Mouse (Mus musculus): Measurements from ENCODE around the gene Rnf40. TPM values are rescaled to one million over a fixed set of nuclear protein-coding genes. Genes with fewer than 3 reads are reported as not detected.

The Rnf40 gene
- polyA plus RNA-seq, 1 experiment from 2014 or later: 12.4 TPM

DNA sequence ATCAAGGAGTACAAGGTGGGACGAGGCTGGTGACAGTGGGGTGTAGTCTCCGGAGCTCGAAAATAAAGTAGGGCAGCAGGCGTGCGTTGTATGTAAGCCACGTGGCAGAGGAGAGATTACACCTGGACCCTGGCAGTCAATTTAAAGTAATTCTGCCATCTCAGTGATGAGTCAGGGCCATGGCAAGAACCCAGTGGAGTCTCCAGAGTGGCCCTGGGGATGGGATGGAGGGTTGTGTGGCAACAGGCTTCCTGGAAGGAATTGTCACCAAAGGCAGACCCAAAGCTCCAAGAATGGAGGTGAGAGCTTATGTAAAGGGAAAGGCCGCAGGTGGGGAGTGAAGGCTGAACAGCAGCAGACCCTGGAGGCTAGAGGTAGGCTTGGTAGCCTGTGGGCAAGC, 12.0 kb downstream of the Rnf40 start:
- Histone ChIP-seq H3K4me2 (ENCODE audit: low read depth, low read length) (no peak overlapping the region), H3K4me3 (ENCODE audit: low read depth, low read length) (no peak overlapping the region), H3K9me3 (ENCODE audit: low read length) (no peaks in the 10 kb centered on the region), H3K9ac (replicated peaks) (no peak overlapping the region), H3K4me1 (ENCODE audit: insufficient read depth) (no peaks in the 10 kb centered on the region), H3K27ac (ENCODE audit: low read depth) (no peak overlapping the region), H3K36me3 (replicated peaks; ENCODE audit: insufficient read depth, low read length) (peaks cover 83% of the 10 kb centered on the region), H3K27me3 (ENCODE audit: insufficient read depth, low read length) (no peaks in the 10 kb centered on the region)
- TF ChIP-seq EP300 (IDR thresholded peaks at IDR 0.05; ENCODE audit: low read depth) (no peak), CTCF (IDR thresholded peaks at IDR 0.05; ENCODE audit: low read depth) (no peak)
- no peak for DNase-seq
- 91% methylated on average over 7 of the region's 7 CpGs for WGBS (ENCODE audit: insufficient replicate concordance)
- ATAC-seq: no peak

DNA sequence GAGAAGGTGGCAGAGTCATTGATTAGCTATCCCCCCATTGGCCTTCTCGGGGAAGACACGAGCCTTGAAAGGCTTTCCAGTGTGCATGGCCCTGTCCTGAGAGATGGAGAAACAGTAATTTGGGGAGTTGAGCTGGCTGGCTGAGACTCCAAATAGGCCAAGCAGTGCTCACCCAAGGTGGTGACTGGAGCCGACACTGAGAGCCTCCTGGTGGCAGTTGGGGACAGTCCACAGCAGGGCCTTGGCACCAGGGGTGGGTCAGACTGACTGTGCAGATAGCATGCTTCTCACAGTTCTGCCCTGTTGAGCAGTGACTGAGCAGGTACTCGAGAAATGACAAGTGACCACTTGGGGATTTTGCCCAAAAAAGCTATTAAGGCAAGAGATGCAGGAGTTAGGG, 13.2 kb downstream of the Rnf40 start:
- WGBS (ENCODE audit: insufficient replicate concordance): 83% methylated on average over 4 of the region's 4 CpGs
- H3K4me2 ChIP-seq (ENCODE audit: low read depth, low read length): no peak overlapping the region
- no peak overlapping the region for H3K4me3 ChIP-seq (ENCODE audit: low read depth, low read length)
- DNase-seq: no peak
- peaks cover 72% of the 10 kb centered on the region for H3K36me3 ChIP-seq (replicated peaks; ENCODE audit: insufficient read depth, low read length)
- no peaks in the 10 kb centered on the region for H3K4me1 ChIP-seq (ENCODE audit: insufficient read depth)
- no peaks in the 10 kb centered on the region for H3K9me3 ChIP-seq (ENCODE audit: low read length)
- H3K27ac ChIP-seq (ENCODE audit: low read depth): no peak overlapping the region
- no peak for ATAC-seq
- H3K27me3 ChIP-seq (ENCODE audit: insufficient read depth, low read length): no peaks in the 10 kb centered on the region
- TF ChIP-seq EP300 (IDR thresholded peaks at IDR 0.05; ENCODE audit: low read depth) (no peak), CTCF (IDR thresholded peaks at IDR 0.05; ENCODE audit: low read depth) (peak; percentile 26)
- H3K9ac ChIP-seq (replicated peaks): no peak overlapping the region

DNA sequence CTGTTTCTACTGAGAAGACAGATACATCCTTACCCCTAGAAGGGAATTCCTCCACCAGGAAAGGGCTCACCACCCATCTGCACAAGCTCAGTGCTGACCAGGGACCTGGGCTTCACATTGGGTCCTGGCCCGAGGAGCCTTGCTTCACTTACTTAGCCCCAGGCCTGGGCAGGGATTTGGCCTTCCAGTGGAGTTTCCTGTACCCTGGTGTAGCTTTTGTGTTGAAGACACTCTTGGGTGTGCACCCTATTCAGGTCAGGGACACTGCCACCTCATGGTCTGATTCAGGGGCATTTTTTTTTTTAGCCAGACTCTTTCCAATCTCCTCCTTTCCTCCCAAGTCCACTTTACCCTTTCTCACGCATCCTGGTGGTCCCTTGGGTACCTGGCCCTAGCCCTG, 14.3 kb downstream of the Rnf40 start:
- 91% methylated on average over 2 of the region's 2 CpGs for WGBS (ENCODE audit: insufficient replicate concordance)
- Histone ChIP-seq H3K4me3 (ENCODE audit: low read depth, low read length) (no peak overlapping the region), H3K27ac (ENCODE audit: low read depth) (no peak overlapping the region), H3K4me1 (ENCODE audit: insufficient read depth) (no peaks in the 10 kb centered on the region), H3K27me3 (ENCODE audit: insufficient read depth, low read length) (no peaks in the 10 kb centered on the region), H3K9me3 (ENCODE audit: low read length) (no peaks in the 10 kb centered on the region), H3K9ac (replicated peaks) (no peak overlapping the region), H3K36me3 (replicated peaks; ENCODE audit: insufficient read depth, low read length) (peaks cover 63% of the 10 kb centered on the region), H3K4me2 (ENCODE audit: low read depth, low read length) (no peak overlapping the region)
- DNase-seq: no peak
- TF ChIP-seq EP300 (IDR thresholded peaks at IDR 0.05; ENCODE audit: low read depth) (no peak), CTCF (IDR thresholded peaks at IDR 0.05; ENCODE audit: low read depth) (no peak)
- ATAC-seq: no peak

DNA sequence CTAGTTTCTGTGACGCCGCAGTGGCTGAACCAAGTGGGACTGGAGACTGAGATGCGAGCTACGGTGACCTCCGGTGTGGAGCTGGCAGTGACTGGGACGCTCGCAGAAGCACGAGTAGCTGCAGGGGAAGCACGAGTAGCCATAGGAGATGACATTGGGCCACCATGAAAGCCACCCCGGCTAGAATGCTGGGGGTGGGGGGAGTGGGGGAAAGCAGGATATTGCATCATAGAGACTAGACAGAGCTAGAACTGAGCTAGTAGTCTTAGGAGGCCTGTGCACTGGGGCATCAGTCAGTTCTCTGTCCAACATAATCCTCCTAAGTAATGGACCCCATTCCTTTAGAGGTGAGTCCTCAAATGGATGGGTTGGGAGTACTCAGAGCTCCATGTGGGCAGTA, 15.7 kb downstream of the Rnf40 start:
- H3K4me3 ChIP-seq (ENCODE audit: low read depth, low read length): no peak overlapping the region
- no peak for DNase-seq
- no peaks in the 10 kb centered on the region for H3K27me3 ChIP-seq (ENCODE audit: insufficient read depth, low read length)
- TF ChIP-seq CTCF (IDR thresholded peaks at IDR 0.05; ENCODE audit: low read depth) (no peak), EP300 (IDR thresholded peaks at IDR 0.05; ENCODE audit: low read depth) (no peak)
- H3K4me1 ChIP-seq (ENCODE audit: insufficient read depth): no peaks in the 10 kb centered on the region
- no peak overlapping the region for H3K4me2 ChIP-seq (ENCODE audit: low read depth, low read length)
- 78% methylated on average over 10 of the region's 10 CpGs for WGBS (ENCODE audit: insufficient replicate concordance)
- H3K9ac ChIP-seq (replicated peaks): no peak overlapping the region
- peaks cover 60% of the 10 kb centered on the region for H3K36me3 ChIP-seq (replicated peaks; ENCODE audit: insufficient read depth, low read length)
- ATAC-seq: no peak
- H3K9me3 ChIP-seq (ENCODE audit: low read length): no peaks in the 10 kb centered on the region
- H3K27ac ChIP-seq (ENCODE audit: low read depth): no peak overlapping the region

DNA sequence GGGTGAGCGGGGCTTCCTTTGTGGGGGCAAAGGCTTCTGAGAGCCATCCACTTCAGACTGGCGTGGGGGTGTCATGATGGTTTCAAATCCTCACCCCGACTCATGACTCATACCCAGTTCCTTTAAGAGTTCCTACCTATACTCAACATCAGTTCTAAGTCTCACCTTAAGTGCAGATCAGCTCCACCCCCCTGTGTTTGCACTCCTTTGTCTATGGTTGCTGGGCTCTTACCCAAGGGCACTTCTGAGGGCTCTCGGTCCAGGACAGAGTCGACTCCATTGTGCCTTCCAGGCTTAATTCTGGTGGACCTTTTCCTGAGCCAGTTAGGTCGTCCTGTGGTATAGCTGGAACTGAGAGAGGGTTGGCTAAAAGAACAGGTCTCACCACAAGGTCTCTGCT, 18.6 kb downstream of the Rnf40 start:
- Histone ChIP-seq H3K4me3 (ENCODE audit: low read depth, low read length) (no peak overlapping the region), H3K27ac (ENCODE audit: low read depth) (no peak overlapping the region), H3K9ac (replicated peaks) (no peak overlapping the region), H3K4me1 (ENCODE audit: insufficient read depth) (no peaks in the 10 kb centered on the region), H3K4me2 (ENCODE audit: low read depth, low read length) (no peak overlapping the region), H3K36me3 (replicated peaks; ENCODE audit: insufficient read depth, low read length) (peaks cover 53% of the 10 kb centered on the region), H3K9me3 (ENCODE audit: low read length) (no peaks in the 10 kb centered on the region), H3K27me3 (ENCODE audit: insufficient read depth, low read length) (no peaks in the 10 kb centered on the region)
- WGBS (ENCODE audit: insufficient replicate concordance): 80% methylated on average over 6 of the region's 6 CpGs
- no peak for TF ChIP-seq EP300 (IDR thresholded peaks at IDR 0.05; ENCODE audit: low read depth)
- TF ChIP-seq CTCF (IDR thresholded peaks at IDR 0.05; ENCODE audit: low read depth): no peak
- DNase-seq (no peak), ATAC-seq (no peak)

DNA sequence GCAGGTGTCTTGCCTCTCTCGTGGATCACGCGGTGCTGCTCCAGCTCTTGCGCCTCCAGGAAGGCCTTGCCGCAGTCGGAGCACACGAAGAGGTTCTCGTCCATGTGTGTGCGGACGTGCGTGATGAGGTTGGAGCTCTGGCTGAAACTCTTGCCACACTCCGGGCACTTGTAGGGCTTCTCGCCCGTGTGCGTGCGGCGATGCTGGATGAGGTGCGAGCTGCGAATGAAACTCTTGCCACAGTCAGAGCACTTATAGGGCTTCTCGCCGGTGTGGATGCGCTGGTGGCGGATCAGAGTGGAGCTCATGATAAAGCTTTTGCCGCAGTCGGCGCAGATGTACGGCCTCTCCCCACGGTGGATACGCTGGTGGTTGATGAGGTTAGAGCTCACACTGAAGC, 22.4 kb downstream of the Rnf40 start:
- no peak for ATAC-seq

DNA sequence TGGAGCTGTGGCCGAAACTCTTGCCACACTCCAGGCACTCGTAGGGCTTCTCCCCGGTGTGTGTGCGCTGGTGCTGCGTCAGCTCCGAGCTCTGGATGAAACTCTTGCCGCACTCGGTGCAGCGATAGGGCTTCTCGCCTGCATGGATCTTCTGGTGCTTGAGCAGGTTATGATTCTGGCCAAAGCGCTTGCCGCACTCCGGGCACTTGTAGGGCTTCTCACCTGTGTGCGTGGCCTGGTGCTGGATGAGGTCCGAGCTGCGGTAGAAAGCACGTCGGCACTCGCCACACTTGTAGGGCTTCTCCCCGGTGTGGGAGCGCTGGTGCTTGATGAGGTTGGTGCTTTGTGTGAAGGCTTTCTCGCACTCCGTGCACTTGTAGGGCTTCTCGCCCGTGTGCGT, 23.0 kb downstream of the Rnf40 start:
- H3K9me3 ChIP-seq (ENCODE audit: low read length): no peaks in the 10 kb centered on the region
- ATAC-seq (no peak), DNase-seq (no peak)
- TF ChIP-seq CTCF (IDR thresholded peaks at IDR 0.05; ENCODE audit: low read depth): no peak
- no peak for TF ChIP-seq EP300 (IDR thresholded peaks at IDR 0.05; ENCODE audit: low read depth)
- H3K9ac ChIP-seq (replicated peaks): no peak overlapping the region
- H3K27ac ChIP-seq (ENCODE audit: low read depth): no peak overlapping the region
- no peak overlapping the region for H3K4me3 ChIP-seq (ENCODE audit: low read depth, low read length)
- 96% methylated on average over 26 of the region's 26 CpGs for WGBS (ENCODE audit: insufficient replicate concordance)
- peaks cover 10% of the 10 kb centered on the region for H3K4me1 ChIP-seq (ENCODE audit: insufficient read depth)
- no peak overlapping the region for H3K4me2 ChIP-seq (ENCODE audit: low read depth, low read length)
- H3K27me3 ChIP-seq (ENCODE audit: insufficient read depth, low read length): no peaks in the 10 kb centered on the region
- peaks cover 33% of the 10 kb centered on the region for H3K36me3 ChIP-seq (replicated peaks; ENCODE audit: insufficient read depth, low read length)

More for the DNA sequence above, 22.4 kb downstream of the Rnf40 start:
- Histone ChIP-seq H3K9me3 (ENCODE audit: low read length) (no peaks in the 10 kb centered on the region), H3K4me2 (ENCODE audit: low read depth, low read length) (no peak overlapping the region), H3K27ac (ENCODE audit: low read depth) (no peak overlapping the region), H3K27me3 (ENCODE audit: insufficient read depth, low read length) (no peaks in the 10 kb centered on the region), H3K9ac (replicated peaks) (no peak overlapping the region), H3K4me1 (ENCODE audit: insufficient read depth) (peaks cover 10% of the 10 kb centered on the region), H3K36me3 (replicated peaks; ENCODE audit: insufficient read depth, low read length) (peaks cover 33% of the 10 kb centered on the region), H3K4me3 (ENCODE audit: low read depth, low read length) (no peak overlapping the region)
- WGBS (ENCODE audit: insufficient replicate concordance): 92% methylated on average over 29 of the region's 29 CpGs
- no peak for TF ChIP-seq EP300 (IDR thresholded peaks at IDR 0.05; ENCODE audit: low read depth)
- TF ChIP-seq CTCF (IDR thresholded peaks at IDR 0.05; ENCODE audit: low read depth): no peak
- DNase-seq: no peak

Data from liver, postnatal 0 days (tissue).